Mouse (Mus musculus) thymus, postnatal 36 days (tissue): ENCODE results near the gene Shprh.
"Not testable (repeated sequence)": the region's sequence is repeated elsewhere in the genome, so short reads cannot be mapped to it uniquely, and the experiment has no call there.

ENCODE experiments used
- DNase-seq, 2 experiments: peaks; one replicate each; pipeline ENCODE4 v3.0.0; 2022; ENCODE audit warnings: mixed read lengths in 2 of 2

Gene Shprh

GRCm38 (mm10) chr10:11250247-11250997, 101.2 kb downstream of the Shprh start:
- DNase-seq: no peak

GRCm38 (mm10) chr10:11253581-11253980, 104.4 kb downstream of the Shprh start:
- not testable (repeated sequence) for DNase-seq

GRCm38 (mm10) chr10:11260119-11260518, 110.9 kb downstream of the Shprh start:
- no peak for DNase-seq

GRCm38 (mm10) chr10:11262292-11262691, 113.1 kb downstream of the Shprh start:
- DNase-seq: not testable (repeated sequence)

- not testable (repeated sequence) for DNase-seq
Observed at GRCm38 (mm10) chr10:11263795-11264194, 114.6 kb downstream of the Shprh start.
